Mouse (Mus musculus): ENCODE data around the gene Hoxb5. TPM values are rescaled to one million over a fixed set of nuclear protein-coding genes. Genes with fewer than 3 reads are reported as not detected.
A peak's percentile ranks its signal among the peaks of the same experiment; 100 is the strongest.

The Hoxb5 gene
- polyA plus RNA-seq, 1 experiment = 0.22 TPM

DNA sequence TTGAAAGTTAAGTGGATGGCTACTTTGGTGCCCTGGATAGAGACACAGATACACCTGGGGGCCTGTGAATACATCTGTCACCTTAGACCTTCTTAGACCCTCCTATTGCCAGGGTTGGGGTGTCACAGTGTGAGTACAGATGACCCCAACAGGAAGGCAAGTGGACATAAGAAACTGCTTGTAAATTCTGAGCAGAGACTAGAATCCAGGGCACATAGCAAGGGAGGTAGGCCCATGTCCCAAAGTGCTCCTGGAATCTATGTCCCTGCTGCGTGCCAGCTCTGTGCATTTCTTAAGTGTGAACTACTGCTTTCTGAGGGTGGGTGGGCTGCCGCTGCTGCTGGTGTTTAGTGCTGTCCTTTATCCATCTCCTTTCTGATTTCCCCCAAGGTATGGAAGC lies 47.7 kb downstream of the Hoxb5 start:
- H3K4me3 ChIP-seq (ENCODE audit: control insufficient read depth, insufficient read depth, low read length) = no peak overlapping the region
- WGBS = 95% methylated on average over 2 of the region's 2 CpGs
- no peaks in the 10 kb centered on the region for H3K36me3 ChIP-seq (ENCODE audit: control insufficient read depth, insufficient read depth, low read length)
- H3K4me1 ChIP-seq (replicated peaks; ENCODE audit: control insufficient read depth, insufficient read depth, low read length) = no peaks in the 10 kb centered on the region
- no peak overlapping the region for H3K27ac ChIP-seq (ENCODE audit: control insufficient read depth, insufficient read depth, low read length)
- H3K27me3 ChIP-seq (ENCODE audit: control insufficient read depth, insufficient read depth, low read length) = peaks cover 28% of the 10 kb centered on the region
- no peak for DNase-seq
- TF ChIP-seq POLR2A (IDR thresholded peaks at IDR 0.05; ENCODE audit: control insufficient read depth, extremely low read depth, insufficient read depth, low read length, poor library complexity) = no peak
- TF ChIP-seq CTCF (IDR thresholded peaks at IDR 0.05; ENCODE audit: borderline replicate concordance, control insufficient read depth, extremely low read depth, insufficient read depth, low read length, poor library complexity) = no peak

DNA sequence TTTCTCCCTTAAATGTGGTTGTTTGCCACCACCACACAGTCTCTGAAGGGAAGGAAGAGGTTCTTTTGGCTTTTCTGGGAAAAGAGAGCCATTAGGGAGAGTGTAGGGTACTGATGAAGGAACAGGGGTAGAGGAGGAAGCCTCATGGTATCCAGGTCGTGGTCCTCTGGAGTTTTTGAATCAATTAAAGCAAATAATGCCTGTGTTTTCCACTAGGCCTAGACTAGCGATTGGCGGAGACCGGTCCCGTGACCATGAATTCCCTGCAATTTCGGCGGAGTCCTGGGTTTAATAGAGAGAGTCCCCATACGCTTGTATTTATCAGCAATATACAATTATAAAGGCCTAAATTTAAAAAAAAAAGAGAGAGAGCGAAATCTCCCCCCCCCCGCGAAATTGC lies 48.2 kb downstream of the Hoxb5 start:
- H3K4me1 ChIP-seq (replicated peaks; ENCODE audit: control insufficient read depth, insufficient read depth, low read length) = no peaks in the 10 kb centered on the region
- H3K27ac ChIP-seq (ENCODE audit: control insufficient read depth, insufficient read depth, low read length) = no peak overlapping the region
- no peak for DNase-seq
- H3K27me3 ChIP-seq (ENCODE audit: control insufficient read depth, insufficient read depth, low read length) = peaks cover 28% of the 10 kb centered on the region
- no peak overlapping the region for H3K4me3 ChIP-seq (ENCODE audit: control insufficient read depth, insufficient read depth, low read length)
- 57% methylated on average over 11 of the region's 11 CpGs for WGBS
- H3K36me3 ChIP-seq (ENCODE audit: control insufficient read depth, insufficient read depth, low read length) = no peaks in the 10 kb centered on the region
- TF ChIP-seq POLR2A (IDR thresholded peaks at IDR 0.05; ENCODE audit: control insufficient read depth, extremely low read depth, insufficient read depth, low read length, poor library complexity) = no peak
- TF ChIP-seq CTCF (IDR thresholded peaks at IDR 0.05; ENCODE audit: borderline replicate concordance, control insufficient read depth, extremely low read depth, insufficient read depth, low read length, poor library complexity) = no peak

DNA sequence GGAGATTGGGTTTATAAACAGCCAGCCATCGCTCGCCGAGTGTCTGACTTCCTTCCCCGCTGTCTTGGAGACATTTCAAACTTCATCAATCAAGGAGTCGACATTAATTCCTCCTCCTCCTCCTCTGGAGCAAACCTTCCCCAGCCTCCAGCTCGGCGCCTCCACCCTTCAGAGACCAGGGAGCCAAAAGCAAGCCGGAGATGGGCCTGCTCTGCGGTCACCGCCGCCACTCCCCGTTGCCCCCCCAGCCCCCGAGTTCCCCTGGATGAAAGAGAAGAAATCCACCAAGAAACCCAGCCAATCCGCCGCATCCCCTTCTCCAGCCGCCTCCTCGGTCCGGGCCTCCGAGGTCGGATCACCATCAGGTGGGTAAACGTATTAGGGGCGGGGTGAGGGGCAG lies 48.7 kb downstream of the Hoxb5 start:
- WGBS = 3% methylated on average over 22 of the region's 22 CpGs
- Histone ChIP-seq H3K27me3 (ENCODE audit: control insufficient read depth, insufficient read depth, low read length) (peaks cover 28% of the 10 kb centered on the region), H3K27ac (ENCODE audit: control insufficient read depth, insufficient read depth, low read length) (no peak overlapping the region), H3K4me3 (ENCODE audit: control insufficient read depth, insufficient read depth, low read length) (no peak overlapping the region), H3K4me1 (replicated peaks; ENCODE audit: control insufficient read depth, insufficient read depth, low read length) (no peaks in the 10 kb centered on the region), H3K36me3 (ENCODE audit: control insufficient read depth, insufficient read depth, low read length) (no peaks in the 10 kb centered on the region)
- no peak for TF ChIP-seq POLR2A (IDR thresholded peaks at IDR 0.05; ENCODE audit: control insufficient read depth, extremely low read depth, insufficient read depth, low read length, poor library complexity)
- no peak for TF ChIP-seq CTCF (IDR thresholded peaks at IDR 0.05; ENCODE audit: borderline replicate concordance, control insufficient read depth, extremely low read depth, insufficient read depth, low read length, poor library complexity)
- no peak for DNase-seq

GRCm38 (mm10) chr11:96352691-96353521 lies 49.8 kb downstream of the Hoxb5 start:
- no peak for TF ChIP-seq CTCF (IDR thresholded peaks at IDR 0.05; ENCODE audit: borderline replicate concordance, control insufficient read depth, extremely low read depth, insufficient read depth, low read length, poor library complexity)
- TF ChIP-seq POLR2A (IDR thresholded peaks at IDR 0.05; ENCODE audit: control insufficient read depth, extremely low read depth, insufficient read depth, low read length, poor library complexity) = no peak
- H3K4me3 ChIP-seq (ENCODE audit: control insufficient read depth, insufficient read depth, low read length) = peak overlapping the region; percentile 15; the same call in 1 of the 2 replicates
- DNase-seq = no peak

GRCm38 (mm10) chr11:96353522-96353841 lies 50.3 kb downstream of the Hoxb5 start:
- Histone ChIP-seq H3K27ac (ENCODE audit: control insufficient read depth, insufficient read depth, low read length) (no peak overlapping the region), H3K36me3 (ENCODE audit: control insufficient read depth, insufficient read depth, low read length) (no peaks in the 10 kb centered on the region), H3K4me1 (replicated peaks; ENCODE audit: control insufficient read depth, insufficient read depth, low read length) (no peaks in the 10 kb centered on the region), H3K4me3 (ENCODE audit: control insufficient read depth, insufficient read depth, low read length) (no peak overlapping the region), H3K27me3 (ENCODE audit: control insufficient read depth, insufficient read depth, low read length) (peaks cover 26% of the 10 kb centered on the region)
- DNase-seq = no peak
- WGBS = 24% methylated on average over 14 of the region's 14 CpGs
- TF ChIP-seq CTCF (IDR thresholded peaks at IDR 0.05; ENCODE audit: borderline replicate concordance, control insufficient read depth, extremely low read depth, insufficient read depth, low read length, poor library complexity) (no peak), POLR2A (IDR thresholded peaks at IDR 0.05; ENCODE audit: control insufficient read depth, extremely low read depth, insufficient read depth, low read length, poor library complexity) (no peak)

More at GRCm38 (mm10) chr11:96352691-96353521, 49.8 kb downstream of the Hoxb5 start:
- Histone ChIP-seq H3K27me3 (ENCODE audit: control insufficient read depth, insufficient read depth, low read length) (peaks cover 28% of the 10 kb centered on the region), H3K36me3 (ENCODE audit: control insufficient read depth, insufficient read depth, low read length) (no peaks in the 10 kb centered on the region), H3K27ac (ENCODE audit: control insufficient read depth, insufficient read depth, low read length) (no peak overlapping the region), H3K4me1 (replicated peaks; ENCODE audit: control insufficient read depth, insufficient read depth, low read length) (no peaks in the 10 kb centered on the region)
- WGBS = 2% methylated on average over 75 of the region's 75 CpGs

DNA sequence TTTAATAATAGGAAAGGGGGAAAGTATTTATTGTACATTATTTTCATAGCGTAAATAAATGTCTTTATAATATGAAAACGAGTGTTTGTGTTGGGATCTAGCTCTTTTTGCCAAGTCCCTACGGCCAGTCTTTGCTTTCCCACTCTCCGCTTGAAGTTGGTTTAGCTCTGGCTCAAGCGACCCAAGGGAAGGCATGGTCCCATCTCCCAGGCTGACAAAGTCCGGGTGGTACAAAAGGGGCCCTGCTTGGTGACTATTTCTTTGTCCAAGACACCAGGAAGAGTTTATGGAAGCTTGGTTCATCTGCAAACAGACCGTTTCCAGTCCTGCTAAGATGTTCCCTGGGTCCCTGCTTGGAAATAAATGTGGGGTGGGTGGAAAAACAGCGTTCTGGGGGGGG lies 50.8 kb downstream of the Hoxb5 start:
- H3K36me3 ChIP-seq (ENCODE audit: control insufficient read depth, insufficient read depth, low read length) = no peaks in the 10 kb centered on the region
- H3K27ac ChIP-seq (ENCODE audit: control insufficient read depth, insufficient read depth, low read length) = no peak overlapping the region
- TF ChIP-seq CTCF (IDR thresholded peaks at IDR 0.05; ENCODE audit: borderline replicate concordance, control insufficient read depth, extremely low read depth, insufficient read depth, low read length, poor library complexity) = no peak
- no peak for TF ChIP-seq POLR2A (IDR thresholded peaks at IDR 0.05; ENCODE audit: control insufficient read depth, extremely low read depth, insufficient read depth, low read length, poor library complexity)
- WGBS = 76% methylated on average over 8 of the region's 8 CpGs
- H3K4me1 ChIP-seq (replicated peaks; ENCODE audit: control insufficient read depth, insufficient read depth, low read length) = no peaks in the 10 kb centered on the region
- peaks cover 25% of the 10 kb centered on the region for H3K27me3 ChIP-seq (ENCODE audit: control insufficient read depth, insufficient read depth, low read length)
- H3K4me3 ChIP-seq (ENCODE audit: control insufficient read depth, insufficient read depth, low read length) = no peak overlapping the region
- no peak for DNase-seq
